Mouse (Mus musculus): Measurements from ENCODE around the gene Pigq. TPM values are rescaled to one million over a fixed set of nuclear protein-coding genes. Genes with fewer than 3 reads are reported as not detected.

The Pigq gene
- total RNA-seq, 2 experiments from 2014 or later: 24.1 to 27.4 TPM

DNA sequence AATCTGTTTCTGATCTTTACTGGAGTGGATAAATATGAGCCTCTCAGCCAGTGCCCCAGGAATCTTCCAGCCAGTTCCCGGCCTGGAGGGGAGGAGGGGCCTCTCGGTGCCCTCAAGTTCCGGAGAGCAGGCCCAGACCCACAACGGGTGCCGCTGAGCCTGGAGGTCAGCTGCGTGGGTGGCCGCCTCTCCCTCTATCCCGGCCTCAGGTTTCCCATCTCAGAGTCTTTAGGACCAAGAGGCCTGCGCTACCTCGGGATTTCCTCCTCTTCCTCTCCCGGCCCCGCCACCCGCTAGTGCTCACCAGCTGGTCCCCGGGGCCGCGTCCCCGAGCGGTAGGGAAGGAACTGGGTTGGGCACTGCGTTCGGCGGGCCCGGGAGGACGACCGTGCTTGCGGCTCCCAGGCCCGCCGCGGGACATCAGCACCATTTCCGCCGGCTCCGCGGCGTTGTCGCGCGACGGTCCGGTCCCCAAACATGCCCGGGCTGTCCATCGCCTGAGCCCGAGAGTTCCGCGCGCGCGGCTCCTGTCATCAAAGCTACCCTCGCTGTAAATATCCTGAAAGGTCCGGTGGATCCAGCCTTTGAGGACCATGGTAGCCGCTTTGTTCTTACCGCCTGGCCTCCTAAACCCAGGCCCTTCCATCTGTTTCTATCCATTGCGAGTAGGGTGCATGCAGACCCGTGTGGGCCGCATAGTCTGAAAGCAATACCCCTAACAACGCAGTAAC lies 3.1 kb downstream of the Pigq start:
- peak; percentile 73 to 79 for DNase-seq
- intact Hi-C loops (cut with DNase I): no loop called here

DNA sequence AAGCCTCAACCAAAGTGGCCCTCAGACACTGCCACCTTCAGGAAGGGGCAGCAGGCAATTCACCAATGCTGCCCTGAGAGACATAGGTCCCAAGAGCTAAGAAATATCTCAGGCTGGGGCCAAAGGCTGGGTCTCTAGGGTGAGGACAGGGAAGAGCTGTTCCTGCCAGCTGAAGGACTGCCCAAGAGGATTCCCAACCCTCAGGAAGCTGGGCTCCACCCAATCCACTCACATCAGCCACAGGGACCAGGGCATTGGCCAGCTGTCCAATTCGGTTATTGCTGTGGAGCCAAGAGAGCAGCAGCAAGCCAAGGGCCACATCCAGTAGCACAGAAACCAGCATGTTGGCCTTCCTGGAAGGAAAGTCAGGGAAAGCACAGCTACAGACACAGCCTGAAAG lies 10.2 kb downstream of the Pigq start:
- intact Hi-C loops (cut with DNase I): no loop called here
- DNase-seq: no peak

- intact Hi-C loops (cut with DNase I): loop anchor here (5.0 kb wide), 1 partner anchor 33 kb away; no protein-coding TSS in a partner anchor
- peak; percentile 51 to 56 for DNase-seq
Measured at GRCm38 (mm10) chr17:25925348-25925747, 19.4 kb downstream of the Pigq start.

GRCm38 (mm10) chr17:25922120-25922519 lies 22.6 kb downstream of the Pigq start:
- no peak for DNase-seq
- intact Hi-C loops (cut with DNase I): no loop called here

DNA sequence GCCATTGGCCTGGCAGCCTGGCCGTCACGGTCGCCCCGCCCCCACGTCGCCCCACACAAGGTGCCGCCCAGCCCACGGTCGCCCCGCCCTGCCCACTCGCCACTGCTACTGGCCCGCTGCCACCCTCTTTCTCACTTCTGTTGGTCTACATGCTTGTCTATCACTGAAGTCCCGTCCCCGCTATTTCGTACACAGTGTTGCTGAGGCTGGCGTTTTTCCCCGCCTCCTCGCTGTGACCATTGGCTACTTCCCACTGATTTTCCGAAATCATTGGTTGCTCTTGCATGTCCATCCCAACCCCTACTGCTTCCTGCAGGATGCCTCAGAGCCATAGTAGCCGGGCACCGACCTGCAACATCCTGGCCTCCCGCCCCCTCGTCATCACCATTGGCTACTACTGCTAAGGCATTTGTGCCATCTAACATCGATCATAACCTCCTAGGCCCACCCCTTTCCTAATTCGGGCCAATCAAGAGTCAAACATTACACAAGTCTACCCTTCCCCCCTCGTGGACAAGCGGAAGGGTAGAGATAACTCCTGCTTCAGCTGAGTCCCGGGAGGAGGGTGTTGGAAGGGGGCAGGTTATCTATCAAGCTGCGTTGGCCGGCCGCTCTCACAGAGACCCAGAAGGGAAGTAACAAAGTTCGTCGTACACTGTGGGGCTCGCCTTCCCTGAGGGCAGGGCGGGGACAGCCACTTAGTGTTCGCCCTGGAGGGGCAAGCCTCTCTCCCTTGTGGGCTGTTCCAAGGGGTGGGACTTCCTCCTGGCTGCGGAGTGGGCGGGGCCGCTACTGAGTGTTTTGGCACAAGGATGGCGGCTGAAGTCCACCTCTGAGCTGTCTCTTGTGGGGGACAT lies 24.7 kb downstream of the Pigq start:
- intact Hi-C loops (cut with DNase I): no loop called here

DNA sequence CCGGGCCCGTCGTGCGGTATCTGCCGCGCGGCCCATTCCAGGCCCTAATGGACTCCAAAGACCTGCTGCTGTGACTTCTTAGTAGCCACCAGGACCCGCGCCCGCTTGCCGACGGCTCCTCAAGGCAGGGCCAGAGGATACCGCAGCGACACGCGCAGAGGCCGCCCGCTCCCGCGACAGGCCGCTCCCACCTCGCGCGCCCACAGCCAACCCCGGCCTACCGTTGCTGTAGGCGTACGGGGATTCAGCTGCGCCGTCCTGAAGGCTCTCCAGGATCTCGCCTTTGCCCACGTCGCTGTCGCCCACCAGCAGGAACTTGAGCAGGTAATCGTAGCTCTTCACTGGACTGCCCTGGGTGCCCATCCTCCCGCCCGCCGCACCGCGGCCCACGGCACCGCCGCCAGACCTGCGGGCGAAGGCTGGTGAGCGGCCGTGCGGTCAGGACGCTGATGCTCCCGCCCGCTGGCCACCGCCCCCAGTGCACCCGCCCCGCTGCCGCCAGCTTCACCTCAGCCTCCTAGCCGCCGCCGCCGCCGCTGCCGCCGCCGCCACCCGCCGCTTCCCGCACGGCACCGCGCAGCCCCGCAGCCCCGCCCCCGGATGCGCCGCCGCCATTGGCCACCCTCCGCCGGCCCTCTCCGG lies 25.5 kb downstream of the Pigq start, which contains the start of gene Rab40c:
TSS of gene Rab40c (minus strand) at position 584 of the 642 bp plus-strand sequence.
- intact Hi-C loops (cut with DNase I): no loop called here
- no peak for DNase-seq

More for the DNA sequence above, 24.7 kb downstream of the Pigq start:
- peak; percentile 100 for DNase-seq

DNA sequence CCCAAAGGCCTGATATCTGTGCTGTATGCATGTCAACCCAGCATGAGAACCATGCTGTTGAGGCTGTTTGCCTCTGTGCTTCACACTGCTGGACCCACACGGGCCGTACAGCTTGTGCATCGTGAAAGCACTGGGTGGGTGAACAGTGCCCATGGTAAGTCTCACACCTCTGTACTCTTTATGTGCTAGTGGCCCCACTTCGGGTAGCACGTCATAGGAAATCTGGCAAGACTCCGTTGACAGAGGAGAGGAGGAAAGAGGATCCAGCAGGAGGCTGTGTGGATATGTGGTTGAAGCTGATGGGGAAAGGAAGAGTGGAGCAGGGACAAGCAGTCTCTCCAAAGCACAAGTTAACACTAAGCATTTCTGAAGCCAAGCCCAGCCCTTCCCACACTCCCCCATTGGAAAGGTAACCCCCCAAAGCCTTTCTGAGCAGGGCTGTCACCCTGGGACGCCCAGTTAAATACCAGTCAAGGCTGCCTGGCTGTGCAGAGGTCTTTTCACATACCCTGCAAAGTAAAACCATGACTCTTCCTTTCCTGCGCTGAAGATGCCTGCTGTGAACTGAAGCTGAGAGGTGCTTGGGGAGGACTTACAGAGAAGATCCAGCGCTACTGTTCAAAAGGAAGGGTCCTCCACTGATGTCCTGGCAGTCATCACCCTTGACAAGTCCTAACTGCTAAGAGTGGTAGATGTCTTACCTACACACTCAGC lies 26.5 kb downstream of the Pigq start:
- intact Hi-C loops (cut with DNase I): no loop called here
- no peak for DNase-seq

GRCm38 (mm10) chr17:25916931-25917647 lies 27.6 kb downstream of the Pigq start:
- DNase-seq: no peak
- intact Hi-C loops (cut with DNase I): no loop called here

DNA sequence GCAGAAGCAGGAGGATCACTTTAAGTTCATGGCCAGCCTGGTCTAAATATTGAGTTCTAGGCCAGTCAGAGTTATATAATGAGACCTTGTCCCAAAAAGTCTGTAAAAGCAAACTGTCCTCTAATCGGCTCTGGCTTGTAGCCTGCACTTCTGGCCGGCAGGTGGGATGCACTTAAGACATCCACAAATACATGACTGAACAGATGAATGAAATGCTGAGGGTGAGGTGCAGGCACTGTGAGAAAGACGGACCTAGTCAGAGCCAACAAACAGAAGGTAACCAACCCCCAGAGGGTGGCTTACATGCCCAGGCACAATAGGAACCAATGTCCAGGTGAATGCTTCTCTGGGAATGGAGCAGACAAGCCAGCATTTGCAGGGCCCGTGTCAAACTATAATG lies 30.4 kb downstream of the Pigq start:
- intact Hi-C loops (cut with DNase I): no loop called here

GRCm38 (mm10) chr17:25913877-25914275 lies 30.9 kb downstream of the Pigq start:
- DNase-seq: no peak
- intact Hi-C loops (cut with DNase I): no loop called here

More for the DNA sequence above, 30.4 kb downstream of the Pigq start:
- DNase-seq: no peak

- no peak for DNase-seq
- intact Hi-C loops (cut with DNase I): no loop called here
Measured at GRCm38 (mm10) chr17:25913186-25913876, 31.4 kb downstream of the Pigq start.

DNA sequence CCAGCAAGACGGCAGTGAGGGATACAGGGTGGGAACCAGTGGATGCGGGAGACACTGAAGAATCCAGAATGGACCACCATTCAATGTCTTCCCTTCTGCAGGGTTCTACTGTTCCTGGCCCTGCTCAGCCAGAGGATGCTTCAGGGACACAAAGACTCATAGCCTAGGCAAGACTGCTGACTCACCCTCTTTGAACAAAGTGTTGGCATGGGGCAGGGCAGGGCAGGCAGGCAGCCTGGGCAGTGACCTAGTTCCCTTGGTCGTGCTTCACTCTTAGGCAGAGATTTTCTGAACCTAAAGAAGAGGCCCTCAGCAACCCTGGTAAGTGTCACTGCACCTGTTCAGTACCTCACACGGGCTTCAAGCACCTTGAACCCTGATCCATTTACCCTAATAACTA lies 32.9 kb downstream of the Pigq start:
- DNase-seq: no peak
- intact Hi-C loops (cut with DNase I): no loop called here

- intact Hi-C loops (cut with DNase I): no loop called here
- no peak for DNase-seq
Measured at GRCm38 (mm10) chr17:25907640-25908039, 37.1 kb downstream of the Pigq start.

- intact Hi-C loops (cut with DNase I): no loop called here
- DNase-seq: no peak
Measured at GRCm38 (mm10) chr17:25903061-25903460, 41.7 kb downstream of the Pigq start.

DNA sequence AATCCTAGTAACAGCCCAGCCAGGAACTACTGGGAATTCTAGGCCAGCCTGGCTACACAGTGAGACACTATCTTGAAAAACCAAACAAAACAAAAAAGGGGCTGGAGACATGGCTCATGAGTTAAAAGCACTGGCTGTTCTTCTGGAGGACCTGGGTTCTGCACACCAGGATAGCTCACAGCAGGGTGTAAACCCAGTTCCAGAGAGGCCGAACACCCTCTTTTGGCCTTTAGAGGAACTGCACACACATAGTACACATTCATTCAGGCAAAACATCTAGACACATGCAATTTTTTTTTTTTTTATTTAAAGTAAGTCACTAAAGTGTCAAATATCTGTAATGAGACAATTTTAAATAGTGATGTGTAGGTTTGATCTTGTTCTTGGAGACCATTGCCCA lies 44.5 kb downstream of the Pigq start:
- intact Hi-C loops (cut with DNase I): no loop called here

GRCm38 (mm10) chr17:25895891-25896290 lies 48.8 kb downstream of the Pigq start:
- intact Hi-C loops (cut with DNase I): loop anchor here (2.0 kb wide), 1 partner anchor 113 kb away; no protein-coding TSS in a partner anchor
- DNase-seq: no peak

More for the DNA sequence above, 44.5 kb downstream of the Pigq start:
- DNase-seq: no peak

DNA sequence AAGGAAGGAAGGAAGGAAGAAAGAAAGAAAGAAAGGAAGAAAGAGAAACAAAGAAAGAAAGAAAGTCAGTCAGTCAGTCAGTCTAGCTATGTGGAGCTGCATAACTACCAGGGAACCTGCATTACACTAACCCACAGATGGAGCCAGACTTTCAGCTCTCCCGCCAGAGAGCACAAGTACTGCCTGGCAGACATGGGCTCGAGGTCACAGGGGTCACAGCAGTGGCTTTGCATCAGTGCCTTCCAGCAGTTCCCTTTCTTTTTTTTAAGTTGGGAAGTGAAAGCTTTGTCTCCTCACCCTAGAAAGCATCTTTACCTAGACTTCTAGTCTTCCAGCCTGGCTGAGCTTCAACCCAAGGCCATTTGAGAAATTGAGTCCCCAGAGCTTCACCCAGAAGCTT lies 49.3 kb downstream of the Pigq start:
- intact Hi-C loops (cut with DNase I): loop anchor here (2.0 kb wide), 1 partner anchor 113 kb away; no protein-coding TSS in a partner anchor
- no peak for DNase-seq

GRCm38 (mm10) chr17:25893975-25894617 lies 50.6 kb downstream of the Pigq start:
- intact Hi-C loops (cut with DNase I): loop anchor here (2.0 to 5.0 kb wide), 4 partner anchors 33 to 198 kb away; partner anchors contain the start of gene Decr2
- peak in 1 of 2 experiments; percentile 52 for DNase-seq
